Mouse (Mus musculus): ENCODE measurements around the gene Olfr1418.
"Not testable (repeated sequence)": the region's sequence is repeated elsewhere in the genome, so short reads cannot be mapped to it uniquely, and the experiment has no call there.

Gene Olfr1418

DNA sequence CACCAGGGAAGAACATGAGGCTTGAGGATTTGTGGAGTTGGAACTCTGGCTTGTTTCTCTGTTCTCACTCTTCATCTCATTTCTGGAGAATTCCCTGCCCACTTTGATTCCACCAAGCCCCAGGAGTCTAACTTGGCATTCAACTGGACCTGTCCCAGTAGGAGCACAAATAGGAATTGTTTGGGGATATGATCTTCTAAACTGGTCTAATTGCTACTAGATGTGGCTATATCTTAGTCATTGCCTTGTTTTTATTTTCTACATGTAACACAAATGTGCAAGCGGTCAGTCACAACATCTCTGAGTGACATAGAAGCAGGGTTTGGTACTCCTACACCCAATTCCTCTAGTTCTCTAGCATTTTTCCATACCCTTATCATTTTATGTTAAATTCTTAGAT is at the start of gene Olfr1418:
Gene Olfr1418 (minus strand): TSS at position 101 of the 400 bp plus-strand sequence.
- no peak for DNase-seq (ENCODE audit: extremely low read depth, low read depth)

DNA sequence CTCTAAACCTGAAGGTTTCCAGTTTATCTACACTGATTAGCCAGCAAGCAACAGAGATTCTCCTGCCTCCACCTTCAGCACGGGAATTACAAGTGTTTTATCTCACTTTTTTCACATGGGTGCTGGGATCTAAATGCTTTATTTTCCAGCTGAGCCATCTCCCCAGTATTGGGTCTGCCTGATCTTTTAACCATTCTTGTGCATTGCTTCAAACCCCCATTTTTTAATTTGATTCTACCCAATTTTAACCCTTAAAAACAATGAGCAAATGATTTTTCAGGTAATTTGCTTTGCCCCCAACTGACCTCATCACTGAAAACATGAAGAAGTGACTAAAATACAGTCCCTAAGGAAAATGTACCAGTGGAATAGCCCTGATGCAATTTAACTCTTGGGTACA is 25.4 kb upstream of the Olfr1418 start, which contains the start of gene Olfr1420:
Gene Olfr1420 (plus strand): TSS at position 301 of the 400 bp plus-strand sequence.
- no peak for DNase-seq (ENCODE audit: extremely low read depth, low read depth)

DNA sequence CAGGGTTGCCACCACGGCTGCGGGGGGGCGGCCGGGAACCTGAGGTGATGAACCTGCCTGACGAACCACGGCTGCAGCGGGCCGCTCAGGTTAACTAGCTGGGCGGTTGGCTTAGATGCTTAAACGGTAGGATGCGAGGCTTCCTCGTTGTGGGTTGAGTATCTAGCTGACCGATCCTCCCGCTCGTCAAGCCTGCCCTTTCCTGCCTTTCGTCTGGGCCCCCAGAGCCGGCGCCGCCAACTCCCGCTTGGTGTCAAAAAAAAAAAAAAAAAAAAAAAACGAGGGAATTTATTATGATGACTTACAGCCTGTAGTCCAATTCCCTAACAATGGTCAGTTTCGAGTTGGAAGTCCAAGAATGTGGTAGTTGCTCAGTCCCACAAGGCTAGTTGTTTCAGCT is 17.5 kb upstream of the Olfr1418 start:
- not testable (repeated sequence) for DNase-seq (ENCODE audit: extremely low read depth, low read depth)

DNA sequence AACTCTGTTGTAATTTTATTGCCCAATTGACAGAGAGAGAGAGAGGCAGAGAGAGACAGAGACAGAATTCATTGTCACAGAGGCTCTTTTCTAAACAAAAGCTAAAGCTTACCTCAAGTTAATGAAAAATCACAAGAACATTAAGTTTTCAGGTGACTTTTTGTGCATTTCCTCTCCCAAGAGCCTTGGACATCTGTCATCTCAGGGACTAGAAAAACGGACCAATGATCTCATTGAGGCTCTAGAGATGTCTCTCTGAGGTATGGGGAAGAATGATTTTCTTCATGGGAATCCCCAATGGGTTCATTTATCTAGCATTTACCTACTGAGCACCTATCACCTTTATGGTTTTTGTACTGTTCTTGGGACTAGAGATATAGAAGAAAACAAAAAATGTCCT is 14.1 kb upstream of the Olfr1418 start, which contains the start of gene Olfr1419:
Gene Olfr1419 (minus strand): TSS at position 101 of the 400 bp plus-strand sequence.
- DNase-seq (ENCODE audit: extremely low read depth, low read depth) = no peak

DNA sequence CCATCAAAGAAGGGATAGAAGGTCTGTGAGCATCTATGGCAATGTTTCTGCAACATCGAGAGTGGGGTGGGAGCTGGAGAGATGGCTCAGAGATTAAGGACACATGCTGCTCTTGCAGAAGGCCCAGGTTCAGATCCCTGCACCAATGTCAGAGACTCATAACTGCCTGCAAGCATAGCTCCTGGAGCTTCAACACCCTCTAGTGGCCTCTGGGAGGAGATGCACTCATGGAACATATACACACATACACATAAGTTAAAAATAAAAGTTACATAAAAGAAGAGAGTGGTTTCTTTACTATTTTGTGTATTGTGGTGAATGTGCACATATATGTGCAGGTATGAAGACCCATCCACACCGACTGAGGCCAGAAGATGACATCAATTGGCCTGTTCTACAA is 7.0 kb upstream of the Olfr1418 start:
- no peak for DNase-seq (ENCODE audit: extremely low read depth, low read depth)

DNA sequence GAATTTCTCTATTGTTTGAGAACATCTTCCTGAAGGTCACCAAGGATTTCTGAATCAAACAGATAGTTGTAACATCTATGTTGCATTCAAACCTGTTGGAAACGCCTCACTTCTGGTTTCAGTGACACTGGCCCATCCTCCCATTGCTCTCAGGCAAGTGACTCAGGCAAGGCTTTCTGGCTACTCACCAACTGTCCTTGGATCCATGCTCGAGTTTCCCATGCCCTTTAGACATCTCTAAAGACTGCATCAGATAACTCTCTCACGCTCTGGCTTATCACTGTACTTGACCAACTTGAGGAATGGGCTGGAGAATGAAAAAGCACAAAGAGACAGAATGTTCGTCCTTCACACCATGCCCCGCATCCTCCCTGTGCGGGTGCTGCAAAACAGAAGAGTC is 4.4 kb downstream of the Olfr1418 start:
- no peak for DNase-seq (ENCODE audit: extremely low read depth, low read depth)

DNA sequence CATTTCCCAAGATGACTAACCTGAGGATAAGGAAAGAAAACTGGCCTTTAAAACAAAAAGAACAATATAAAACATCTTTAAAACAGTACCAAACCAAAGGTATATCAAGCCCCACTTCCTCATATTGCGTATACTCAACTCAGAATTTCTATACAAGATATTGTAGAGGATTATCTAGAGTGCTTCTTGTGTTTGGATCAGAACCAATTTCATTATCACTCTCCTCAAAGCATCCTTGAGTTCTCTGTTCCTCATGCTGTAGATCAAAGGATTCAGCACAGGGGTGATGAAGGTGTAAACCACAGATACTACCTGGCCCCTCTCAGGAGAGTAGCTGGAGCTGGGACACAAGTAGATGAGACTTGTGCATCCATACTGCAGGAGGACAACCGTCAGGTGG is 6.0 kb downstream of the Olfr1418 start:
- DNase-seq (ENCODE audit: extremely low read depth, low read depth) = no peak

DNA sequence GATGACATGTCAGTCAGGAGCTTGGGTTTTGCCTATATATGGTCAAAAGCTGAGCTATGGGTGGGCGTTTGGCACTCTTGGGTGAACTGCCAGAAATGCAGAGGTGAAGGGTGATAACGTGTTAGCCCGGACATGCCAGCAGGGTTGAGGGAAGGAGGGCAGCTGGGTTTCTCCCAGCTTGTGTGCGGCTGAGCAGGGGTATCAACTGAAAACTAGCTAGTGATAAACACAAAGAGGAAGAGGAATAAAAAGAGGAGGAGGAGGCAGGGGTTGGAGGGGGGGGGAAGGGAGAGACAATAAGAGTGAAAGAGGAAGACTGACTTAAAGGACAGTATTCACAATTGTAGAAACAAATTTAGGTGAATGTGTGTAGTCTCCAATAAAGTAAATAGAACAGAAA is 8.2 kb downstream of the Olfr1418 start:
- DNase-seq (ENCODE audit: extremely low read depth, low read depth) = peak; percentile 49

DNA sequence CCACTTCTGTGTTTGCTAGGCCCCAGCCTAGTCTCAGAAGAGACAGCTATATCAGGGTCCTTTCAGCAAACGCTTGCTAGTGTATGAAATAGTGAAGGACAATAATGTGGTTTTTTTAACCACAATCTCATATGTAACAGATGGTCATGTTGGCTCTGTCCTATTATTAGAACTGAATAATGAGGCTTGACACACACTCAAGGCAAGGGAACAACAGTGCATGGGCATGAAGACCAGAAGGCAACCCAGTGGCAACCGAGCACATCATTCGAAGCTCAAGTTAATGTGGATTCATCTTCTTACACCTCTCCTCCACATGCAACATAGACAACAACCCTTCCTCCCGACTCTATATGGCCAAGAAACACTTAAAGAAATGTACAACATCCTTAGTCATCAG is 14.5 kb downstream of the Olfr1418 start:
- no peak for DNase-seq (ENCODE audit: extremely low read depth, low read depth)

DNA sequence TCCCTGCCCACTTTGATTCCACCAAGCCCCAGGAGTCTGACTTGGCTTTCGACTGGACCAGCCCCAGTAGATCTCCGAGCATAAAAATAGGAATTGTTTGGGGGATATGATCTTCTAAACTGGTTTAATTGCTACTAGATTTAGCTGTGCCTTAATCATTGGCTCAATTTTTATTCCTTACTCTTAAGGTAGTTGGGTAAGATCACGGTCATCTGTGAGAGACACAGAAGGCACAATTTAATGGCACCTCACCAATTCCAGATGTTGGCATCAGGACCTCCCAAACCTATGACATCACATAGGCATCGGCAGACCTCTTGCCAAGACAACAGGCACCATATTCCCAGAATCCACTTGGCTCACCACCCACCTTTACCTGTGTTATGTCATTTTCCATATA is 21.7 kb downstream of the Olfr1418 start, which contains the start of gene Olfr1417:
Gene Olfr1417 (minus strand): TSS at position 101 of the 400 bp plus-strand sequence.
- no peak for DNase-seq (ENCODE audit: extremely low read depth, low read depth)

DNA sequence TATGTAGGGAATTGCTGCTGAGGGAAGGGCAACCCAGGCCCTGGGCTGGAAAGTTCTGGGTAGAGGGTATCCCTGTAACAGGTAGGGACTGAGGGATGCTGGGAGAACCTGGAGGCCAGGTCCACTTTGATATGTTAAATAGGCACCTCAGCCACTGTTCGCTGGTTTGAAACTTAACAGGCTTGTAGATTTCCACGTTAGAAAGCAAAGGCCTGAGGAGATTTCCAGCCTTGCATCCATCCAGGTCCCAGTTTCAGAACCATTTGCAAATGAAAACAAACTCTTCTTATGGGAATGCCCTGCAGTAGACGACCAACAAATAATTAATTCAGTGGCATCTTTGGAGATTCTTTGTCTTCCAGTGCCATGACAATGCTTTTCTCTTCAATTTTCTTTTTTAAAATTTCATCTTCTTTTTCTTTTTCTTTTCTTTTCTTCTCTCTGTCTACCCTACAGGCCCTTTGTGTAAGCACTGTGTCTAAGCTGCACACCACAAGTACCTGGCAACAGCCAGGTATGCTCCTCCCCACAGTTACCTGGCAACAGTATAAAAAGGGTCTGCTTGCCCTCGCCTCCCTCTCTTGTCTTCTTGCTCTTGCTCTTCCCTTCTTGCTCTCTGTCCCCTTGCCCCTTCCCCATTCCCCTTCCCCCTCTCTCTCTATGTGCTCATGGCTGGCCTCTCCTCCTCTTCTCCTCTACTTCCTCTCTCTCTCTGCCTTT is 37.4 kb downstream of the Olfr1418 start:
- DNase-seq (ENCODE audit: extremely low read depth, low read depth) = no peak

DNA sequence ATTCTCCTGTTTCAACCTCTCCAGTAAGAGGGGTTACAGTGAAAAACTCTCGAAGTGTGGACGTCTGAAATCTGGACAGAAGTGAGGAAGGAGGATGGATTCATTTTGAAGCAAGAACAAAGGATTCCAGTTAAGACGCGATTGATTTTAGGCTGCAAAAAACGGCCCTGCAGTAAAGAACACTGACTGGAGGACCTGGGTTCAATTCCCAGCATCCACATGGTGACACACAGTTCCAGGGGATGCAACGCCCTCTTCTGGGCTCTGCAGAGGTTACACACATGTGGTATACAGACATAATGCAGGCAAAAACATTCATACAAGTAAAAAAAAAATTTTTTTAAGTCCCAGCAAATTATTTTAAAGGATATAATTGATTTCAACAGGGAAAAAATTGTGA is 40.7 kb downstream of the Olfr1418 start:
- no peak for DNase-seq (ENCODE audit: extremely low read depth, low read depth)

DNA sequence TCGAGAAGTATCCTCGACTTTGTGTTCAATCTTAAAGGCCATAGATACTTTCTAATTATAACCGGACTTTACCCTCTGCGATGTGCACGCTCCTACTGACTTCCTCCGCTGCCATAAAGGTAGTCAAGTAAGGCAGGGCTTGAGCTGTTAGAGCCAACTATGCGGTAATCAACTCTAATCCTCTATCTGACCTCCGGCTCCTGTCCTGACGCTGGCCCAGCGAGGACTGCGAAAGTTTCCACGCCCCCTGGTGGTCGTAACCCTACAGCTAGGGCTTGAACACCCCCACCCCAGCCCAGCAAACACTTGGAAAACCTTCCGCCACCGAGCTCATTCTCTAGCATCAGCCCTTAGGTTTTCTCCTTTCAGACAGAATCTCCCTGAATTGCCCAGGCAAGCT is 41.1 kb downstream of the Olfr1418 start:
- DNase-seq (ENCODE audit: extremely low read depth, low read depth) = no peak

DNA sequence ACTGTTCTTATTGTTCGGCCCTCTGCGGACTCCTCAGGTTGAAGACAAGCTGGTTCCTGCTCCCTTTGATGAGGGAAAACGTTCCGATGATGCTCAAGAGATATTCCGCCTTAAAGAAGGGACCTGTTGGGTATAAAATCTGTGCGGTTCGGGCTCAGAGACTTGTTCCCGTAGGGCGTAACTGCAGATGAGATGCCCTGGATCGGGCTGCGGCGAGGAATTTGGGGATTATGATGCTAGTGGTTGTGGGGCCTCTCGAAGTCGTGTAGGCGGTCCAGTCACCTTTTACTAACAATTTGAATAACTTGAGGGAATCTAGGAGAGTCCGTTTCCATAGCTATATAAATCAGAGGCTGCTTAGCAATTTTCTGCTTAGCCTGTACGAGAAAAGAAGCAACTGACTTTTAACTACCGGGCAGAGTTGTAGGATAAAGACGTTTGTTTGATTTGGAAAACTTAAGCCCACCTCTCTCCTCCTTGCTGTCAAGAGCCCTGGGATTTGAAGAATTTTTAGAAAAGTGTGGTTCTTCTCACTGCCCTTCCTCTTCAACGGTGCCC is 41.6 kb downstream of the Olfr1418 start, which contains the start of gene Stx3:
Gene Stx3 (minus strand): TSS at position 261 of the 558 bp plus-strand sequence.
- DNase-seq (ENCODE audit: extremely low read depth, low read depth) = no peak

DNA sequence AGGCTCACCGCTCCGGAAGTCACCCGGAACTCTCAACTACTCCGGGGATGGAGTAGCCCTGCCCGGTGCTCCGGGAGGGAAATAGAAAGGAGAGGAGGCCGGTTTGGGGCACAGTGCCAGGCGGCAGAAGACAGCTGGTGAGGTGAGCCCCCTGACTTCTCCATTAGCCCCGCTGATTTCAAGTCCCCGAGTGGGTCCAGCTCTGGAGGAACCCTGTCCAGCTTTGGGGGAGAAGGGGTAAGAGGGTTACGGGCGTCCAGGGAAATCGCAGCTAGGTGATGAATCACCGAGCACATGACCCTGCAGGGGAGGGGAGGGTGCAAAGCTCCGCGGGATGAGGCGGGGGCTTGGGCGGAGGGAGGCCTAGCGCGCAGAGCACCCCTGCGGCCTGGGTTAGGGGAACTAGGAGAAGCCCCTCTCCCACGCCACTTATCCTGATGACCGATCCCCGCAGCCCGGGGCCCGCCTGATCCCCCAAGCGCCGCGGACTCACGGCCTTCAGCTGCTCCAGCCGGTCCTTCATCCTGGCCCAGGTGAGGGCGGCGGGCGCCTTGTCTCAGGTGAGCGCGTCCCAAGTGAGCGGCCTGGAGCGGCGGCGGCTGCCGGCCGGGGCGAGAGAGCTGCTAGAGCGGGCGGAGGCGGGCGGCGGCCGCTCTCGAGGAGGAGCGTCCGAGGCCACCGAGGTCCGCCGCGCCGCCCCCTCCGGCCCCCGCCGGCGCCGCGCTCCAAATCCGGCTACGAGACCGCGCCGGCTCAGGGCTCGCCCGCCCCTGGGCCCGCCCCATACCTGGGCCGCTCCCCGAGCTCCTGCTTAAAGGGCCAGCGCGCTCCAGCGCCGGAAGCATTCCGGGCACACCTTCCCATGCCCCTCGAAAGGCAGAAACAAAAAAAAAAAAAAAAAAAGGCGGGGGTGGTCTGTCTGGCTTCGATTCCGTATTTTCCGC is 42.4 kb downstream of the Olfr1418 start:
- no peak for DNase-seq (ENCODE audit: extremely low read depth, low read depth)

DNA sequence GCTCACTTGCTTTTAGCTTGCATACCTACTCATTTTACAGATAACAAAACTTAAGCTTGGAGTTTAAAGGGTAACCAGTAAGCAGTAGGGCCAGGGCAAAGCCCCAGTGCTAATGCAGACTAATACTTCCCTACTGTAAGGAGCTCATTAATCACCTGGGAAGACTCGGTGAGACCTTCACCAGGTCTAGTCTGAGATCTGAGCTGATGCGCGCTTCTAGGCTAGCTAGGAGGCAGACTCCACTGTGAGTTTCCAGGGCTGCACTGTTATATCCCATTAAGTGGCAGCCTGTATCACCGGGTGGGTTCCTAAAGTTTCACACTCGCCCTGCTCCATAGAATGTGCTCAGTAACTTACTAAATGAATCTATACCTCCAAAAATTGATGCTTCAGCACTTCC is 43.3 kb downstream of the Olfr1418 start:
- DNase-seq (ENCODE audit: extremely low read depth, low read depth) = no peak

DNA sequence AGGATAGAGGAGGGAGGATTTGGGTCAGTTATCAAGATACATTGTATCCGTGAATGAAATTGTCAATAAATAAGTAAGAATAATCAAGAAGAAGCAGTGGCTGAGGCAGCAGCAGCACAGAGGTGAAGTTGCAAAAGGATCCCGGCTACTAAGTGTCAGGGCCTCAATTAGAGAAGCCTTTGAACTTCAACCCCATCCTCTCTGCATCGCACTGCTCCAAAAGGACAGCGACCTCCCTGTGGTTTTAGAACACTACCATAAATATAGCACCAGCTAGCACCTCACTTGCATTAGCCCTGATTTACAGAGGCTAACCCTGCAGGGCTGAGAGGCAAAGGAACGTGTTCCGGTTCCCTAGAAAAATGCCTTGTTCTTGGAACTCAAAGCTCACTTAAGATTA is 44.2 kb downstream of the Olfr1418 start:
- no peak for DNase-seq (ENCODE audit: extremely low read depth, low read depth)

DNA sequence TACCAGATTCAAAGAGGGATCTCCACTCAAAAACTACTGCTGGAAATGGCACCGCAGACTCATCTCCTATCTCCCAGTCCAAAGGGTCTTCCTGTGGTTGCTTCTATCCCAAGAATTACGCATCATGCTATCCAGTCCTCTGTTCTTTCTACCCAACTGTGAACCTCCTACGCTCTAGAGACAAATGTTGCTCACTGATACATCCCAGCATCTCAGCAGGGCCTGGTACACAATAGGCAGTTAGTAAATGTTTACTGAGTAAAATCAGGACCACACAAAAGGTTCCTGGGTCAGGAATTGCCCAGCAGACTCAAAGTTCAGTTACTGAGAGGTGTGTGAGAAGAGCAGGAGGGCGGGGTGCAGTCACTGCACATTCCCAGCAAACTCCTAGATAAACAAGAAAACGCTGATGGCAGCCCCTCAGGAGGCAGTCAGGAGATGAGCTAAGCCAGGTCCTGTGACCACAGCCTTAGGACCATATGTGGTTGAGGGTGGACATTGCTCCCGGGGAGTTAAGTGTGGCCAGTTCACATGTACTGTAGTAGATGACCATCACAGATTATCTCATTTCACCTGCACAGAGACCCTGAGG is 46.0 kb downstream of the Olfr1418 start:
- no peak for DNase-seq (ENCODE audit: extremely low read depth, low read depth)

DNA sequence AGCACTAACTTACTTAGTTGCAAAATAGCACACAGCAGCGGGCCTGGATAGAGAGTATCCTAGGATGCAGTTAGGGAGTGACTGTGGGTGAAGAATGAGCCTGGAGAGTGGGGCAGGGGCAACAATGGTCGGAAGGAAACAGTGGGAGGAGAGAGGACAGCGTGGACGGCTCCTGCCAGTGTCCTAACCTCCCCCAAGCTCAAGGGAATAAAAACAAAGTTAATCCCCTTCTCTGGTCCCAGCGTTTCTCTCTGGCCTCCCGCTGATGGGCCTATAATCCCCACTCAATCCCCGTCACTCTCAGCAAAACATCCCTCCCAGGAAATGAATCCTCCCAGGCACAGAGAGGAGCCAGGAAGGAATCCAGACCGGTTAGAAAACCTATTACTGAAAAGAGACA is 47.2 kb downstream of the Olfr1418 start:
- no peak for DNase-seq (ENCODE audit: extremely low read depth, low read depth)

DNA sequence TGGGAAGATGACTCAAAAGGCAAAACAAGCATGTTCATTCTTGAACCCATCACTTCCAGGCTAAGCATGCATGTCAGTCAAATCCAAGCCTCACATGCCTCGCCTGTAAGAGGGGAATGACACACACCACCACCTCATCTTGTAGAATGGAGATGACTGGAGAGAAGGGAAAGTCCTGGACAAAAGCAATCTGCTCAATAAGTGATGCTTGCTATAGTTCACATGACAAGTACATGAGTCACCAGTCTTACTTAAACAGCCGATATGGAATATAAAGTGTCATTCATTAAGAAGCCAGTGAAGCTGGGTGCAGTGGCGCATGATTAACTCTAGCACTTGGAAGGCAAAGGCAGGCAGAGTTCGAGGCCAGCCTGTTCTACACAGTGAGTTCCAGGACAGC is 47.7 kb downstream of the Olfr1418 start:
- no peak for DNase-seq (ENCODE audit: extremely low read depth, low read depth)

DNA sequence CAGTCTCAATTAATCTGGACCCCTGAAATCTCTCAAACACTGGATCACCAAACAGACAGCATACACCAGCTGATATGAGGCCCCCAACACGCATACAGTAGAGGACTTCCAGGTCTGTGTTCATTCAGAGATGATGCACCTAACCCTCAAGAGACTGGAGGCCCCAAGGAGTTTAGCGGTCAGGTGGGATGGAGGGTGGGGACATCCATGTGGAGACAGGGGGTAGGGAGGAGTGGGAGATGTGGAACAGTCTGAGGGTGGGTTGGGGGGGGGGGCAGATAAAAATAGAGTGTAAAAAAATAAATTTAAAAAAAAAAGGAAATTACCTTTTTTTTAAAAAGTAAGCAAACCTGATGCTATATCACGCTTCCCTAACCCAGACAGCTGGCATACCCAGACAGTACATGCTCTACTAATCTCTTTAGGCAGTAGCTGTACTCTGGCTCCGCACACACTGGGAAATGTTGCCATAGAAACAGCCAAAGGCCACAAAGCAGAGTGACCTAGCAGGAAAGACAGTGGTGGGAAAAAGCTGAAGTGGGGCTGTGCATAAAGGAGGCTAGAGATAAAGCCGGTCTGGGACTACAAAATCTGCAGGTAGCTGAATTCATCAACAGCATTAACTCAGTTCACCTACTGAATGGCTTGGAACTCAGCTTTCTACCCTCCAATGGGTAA is 49.0 kb downstream of the Olfr1418 start:
- DNase-seq (ENCODE audit: extremely low read depth, low read depth) = peak; percentile 32
